Mouse (Mus musculus): Measurements from ENCODE around the gene Gm49368.
"Not testable (repeated sequence)": the region's sequence is repeated elsewhere in the genome, so short reads cannot be mapped to it uniquely, and the experiment has no call there.

The Gm49368 gene

GRCm38 (mm10) chr7:128062456-128062855 is at the start of gene Gm49368, which contains the start of gene Itgam:
TSS of gene Gm49368 (plus strand) at chr7:128062683.
TSS of gene Itgam (plus strand) at chr7:128062640.
- DNase-seq: peak in 1 of 2 experiments; percentile 17

DNA sequence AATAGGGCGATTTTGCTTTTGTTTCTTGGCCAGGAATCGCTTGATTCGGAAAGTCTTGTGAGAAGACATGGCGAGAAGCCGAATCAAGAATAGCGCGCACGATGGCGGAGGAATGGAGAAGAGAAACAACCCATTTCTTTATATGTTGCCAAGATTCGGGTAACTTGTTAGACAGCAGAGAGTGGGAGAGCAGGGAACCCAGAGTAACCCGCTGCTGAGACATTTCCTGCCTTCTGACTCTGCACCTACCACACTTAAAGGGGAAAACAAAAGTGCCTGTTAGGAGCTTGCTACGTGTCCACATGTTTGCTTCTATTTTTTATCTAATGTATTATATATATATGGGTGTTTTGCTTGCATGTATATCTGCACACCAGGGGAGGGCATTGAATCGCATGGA is 49.4 kb upstream of the Gm49368 start:
- DNase-seq: no peak

DNA sequence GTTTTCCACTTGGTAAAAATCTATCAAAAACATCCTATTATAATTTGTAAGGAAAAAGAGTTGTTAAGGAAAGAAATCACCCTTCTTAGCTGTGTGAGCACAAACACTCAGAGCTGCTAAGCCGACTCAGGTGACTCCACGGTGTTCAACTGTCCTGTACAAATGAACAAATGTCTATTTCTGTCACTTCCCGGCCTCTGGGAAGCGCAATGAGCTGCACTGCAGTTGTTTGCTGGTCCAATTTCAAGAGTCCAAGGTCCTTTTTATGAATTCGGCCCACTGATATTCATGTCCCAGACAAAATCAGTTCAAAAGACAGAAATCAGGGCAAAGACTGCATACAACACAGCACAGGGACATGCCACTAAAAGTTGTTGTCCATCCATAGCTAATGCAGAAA is 46.3 kb upstream of the Gm49368 start:
- DNase-seq: not testable (repeated sequence)

- DNase-seq: no peak
Measured at GRCm38 (mm10) chr7:128016650-128017049, 45.8 kb upstream of the Gm49368 start.

GRCm38 (mm10) chr7:128018275-128018674 is 44.2 kb upstream of the Gm49368 start:
- DNase-seq: no peak

DNA sequence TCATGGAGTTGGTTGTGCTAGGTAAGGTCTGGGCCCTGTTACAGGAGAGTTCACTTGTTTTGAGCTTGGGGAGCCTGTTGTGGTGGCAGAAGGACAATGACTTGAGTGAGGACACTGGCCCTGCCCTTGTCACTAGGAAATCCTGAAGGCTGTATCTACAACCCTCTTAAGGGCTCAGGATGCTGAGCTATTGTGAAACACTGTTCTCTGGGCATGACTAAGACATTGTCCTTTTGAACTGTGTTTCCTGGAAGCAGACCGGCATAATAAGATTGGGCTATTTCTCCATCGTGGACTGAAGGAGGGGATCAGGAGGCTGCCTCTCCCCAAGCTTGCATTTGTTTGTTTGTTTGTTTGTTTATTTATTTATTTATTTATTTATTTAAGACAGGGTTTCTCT is 43.3 kb upstream of the Gm49368 start:
- no peak for DNase-seq

DNA sequence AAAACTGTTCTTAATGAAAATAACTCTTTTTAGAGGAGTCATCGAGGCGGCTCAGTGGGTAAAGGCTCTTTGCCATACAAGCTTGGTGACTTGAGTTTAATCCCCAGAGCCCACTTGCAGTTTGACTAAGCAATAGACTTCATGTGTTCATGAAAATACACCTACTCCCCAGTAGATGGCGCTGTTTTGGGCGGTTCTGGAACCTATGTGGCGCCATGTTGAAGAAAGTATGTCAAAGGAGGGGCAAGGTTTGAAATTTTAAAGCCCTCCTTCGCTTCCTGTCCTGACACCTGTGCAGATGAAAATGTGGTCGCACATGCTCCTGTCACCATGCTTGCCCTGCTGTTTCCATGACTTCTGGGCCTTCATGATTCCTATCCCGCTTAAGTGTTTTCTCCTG is 39.5 kb upstream of the Gm49368 start:
- no peak for DNase-seq

- DNase-seq: no peak
Measured at GRCm38 (mm10) chr7:128023565-128023964, 38.9 kb upstream of the Gm49368 start.

DNA sequence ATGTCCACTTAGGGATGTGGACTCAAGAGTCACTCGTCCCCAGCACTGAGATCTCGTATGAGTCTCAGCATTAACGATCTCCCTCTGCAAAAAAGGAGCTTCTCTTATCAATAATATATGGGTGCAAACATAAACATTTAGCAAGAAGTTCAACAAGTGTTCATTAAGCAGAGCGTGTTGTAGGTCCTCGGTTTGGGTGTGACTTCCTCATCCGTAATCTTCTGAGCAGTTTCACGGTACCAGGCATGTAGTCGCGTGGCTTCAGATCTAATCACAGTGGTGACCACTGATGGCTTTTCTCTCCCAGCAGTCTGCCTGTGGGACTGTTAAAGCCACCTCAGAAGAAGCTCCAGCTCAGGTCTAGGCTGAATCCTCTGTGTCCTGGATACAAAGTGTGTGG is 38.1 kb upstream of the Gm49368 start:
- no peak for DNase-seq

DNA sequence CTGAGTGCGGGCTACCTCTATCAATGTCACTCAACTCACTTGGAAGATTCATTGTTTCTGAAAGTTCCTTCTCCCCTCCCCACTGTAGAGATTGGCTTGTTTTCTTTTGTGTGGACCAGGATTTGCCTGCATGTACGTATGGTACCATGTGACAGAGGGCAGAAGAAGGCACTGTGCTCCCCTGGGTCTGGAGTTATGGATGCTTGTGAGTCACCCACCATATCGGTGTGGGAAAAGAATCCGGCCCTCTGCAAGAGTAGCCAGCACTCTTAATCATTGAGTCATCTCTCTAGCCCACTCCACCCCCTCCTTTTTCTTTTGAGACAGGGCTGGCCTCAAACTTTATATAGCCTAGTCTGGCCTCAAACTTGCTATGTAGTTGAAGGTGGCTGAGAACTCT is 37.6 kb upstream of the Gm49368 start:
- DNase-seq: no peak

DNA sequence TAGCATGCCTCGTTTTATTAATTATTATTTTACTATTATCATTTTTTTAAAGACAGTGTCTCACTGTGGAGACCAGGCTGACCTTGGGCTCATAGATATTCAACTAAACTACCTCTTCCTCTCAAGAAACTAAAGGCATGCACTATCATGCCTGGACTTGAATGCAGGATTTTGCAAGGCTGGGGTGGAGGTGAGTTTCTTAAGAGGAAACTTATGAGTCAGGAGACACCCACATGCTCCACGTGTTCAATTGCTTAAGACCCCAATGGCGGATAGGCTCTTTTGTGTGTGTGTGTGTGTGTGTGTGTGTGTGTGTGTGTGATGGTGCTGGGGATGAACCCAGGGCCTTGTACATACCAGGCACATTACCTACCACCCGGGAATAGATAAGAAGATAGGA is 37.1 kb upstream of the Gm49368 start:
- no peak for DNase-seq

GRCm38 (mm10) chr7:128031403-128031976 is 31.0 kb upstream of the Gm49368 start:
- peak in 1 of 2 experiments; percentile 31 for DNase-seq

DNA sequence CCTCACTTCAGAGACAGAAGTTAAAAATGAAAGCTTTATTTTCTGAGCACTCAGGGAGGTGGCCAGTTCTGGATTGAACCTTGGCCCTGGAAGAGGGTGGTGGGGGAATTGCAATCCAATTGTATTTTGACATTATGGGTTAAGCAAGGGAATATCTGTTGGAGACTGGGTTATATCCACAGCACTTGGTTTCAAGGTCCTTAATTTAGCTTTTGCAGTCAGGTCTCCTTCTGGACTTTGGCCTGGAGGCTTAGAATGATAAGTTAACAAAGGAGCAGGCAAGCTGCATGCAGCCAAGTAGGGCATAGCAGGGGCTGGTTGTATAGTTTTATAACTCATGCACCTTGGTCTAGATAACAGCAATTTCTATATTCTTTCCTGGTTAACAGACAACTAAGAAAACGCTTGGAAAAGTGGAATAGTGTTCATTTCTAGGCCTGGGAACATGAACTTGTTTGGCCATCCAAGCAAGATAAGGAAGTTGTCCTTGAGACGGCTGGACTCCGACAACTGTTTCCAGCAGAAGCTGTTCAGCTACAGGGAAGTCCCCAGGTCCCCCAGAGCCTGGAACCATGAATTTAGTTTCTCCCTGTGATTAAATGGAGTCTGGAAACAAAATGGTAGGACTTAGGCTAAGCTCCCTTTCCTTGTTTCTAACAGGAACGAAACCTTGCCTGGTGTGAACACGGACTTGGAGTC is 30.0 kb upstream of the Gm49368 start:
- DNase-seq: no peak

DNA sequence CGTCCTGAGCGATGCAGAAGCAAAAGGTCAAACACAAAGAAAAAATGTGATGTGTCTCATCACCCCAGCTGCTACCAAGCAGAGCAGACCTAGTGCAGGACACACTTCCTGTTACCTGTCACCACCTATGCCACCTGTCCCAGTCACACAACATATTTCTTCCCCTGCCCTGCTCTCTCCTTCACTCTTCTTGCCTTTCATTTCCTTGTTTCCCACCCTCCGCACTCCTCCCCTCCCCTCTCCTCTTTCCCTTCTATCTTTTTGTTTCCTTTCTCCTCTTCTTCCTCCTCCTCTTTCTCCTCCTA is 29.5 kb upstream of the Gm49368 start:
- DNase-seq: no peak

DNA sequence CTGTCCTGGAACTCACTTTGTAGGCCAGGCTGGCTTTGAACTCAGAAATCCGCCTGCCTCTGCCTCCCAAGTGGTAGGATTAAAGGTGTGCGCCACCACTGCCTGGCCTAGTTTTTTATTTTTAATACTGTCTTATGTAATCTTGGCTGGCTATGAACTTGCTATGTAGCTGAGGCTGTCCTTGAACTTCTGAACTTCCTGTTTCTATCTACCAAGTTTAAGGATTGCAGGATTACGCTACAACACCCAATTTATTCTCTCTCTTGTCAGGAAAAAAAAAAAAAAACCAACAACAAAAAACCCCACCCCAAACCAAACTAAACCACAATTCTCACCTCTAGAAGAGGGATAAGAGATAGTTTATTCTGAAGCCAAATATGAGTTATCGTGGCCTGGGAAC is 28.9 kb upstream of the Gm49368 start:
- DNase-seq: no peak

- not testable (repeated sequence) for DNase-seq
Measured at GRCm38 (mm10) chr7:128042161-128042820, 20.2 kb upstream of the Gm49368 start.

DNA sequence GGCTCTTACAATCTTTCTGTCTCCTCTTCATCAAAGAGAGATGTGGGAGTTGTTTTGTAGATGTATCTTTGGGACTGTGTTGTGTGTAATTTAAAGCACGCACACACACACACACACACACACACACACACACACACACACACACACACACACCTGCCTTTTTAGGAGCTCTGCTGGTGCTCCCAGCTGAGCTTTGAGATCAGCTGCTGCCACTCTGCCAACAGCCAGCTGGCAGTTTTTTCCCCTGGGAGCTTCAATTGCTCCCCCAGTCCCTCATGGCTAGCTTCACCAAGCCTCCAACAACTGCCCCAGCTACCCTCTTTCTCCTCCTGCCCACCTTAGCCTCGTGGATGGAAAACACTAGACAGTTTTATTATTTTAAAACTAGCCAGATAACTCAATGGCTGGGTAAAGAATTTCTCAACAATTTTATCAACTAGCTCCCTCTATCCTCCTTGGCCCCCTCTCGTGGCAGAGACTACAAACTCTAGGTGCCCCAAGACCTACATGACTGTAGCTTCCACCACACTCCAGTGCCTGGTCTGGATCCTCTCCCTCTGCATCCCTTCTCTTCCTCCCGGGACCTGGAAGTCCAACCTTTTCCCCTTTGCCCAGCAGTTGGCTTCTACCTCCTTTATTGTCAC is 18.2 kb upstream of the Gm49368 start:
- DNase-seq: peak in 1 of 2 experiments; percentile 20

DNA sequence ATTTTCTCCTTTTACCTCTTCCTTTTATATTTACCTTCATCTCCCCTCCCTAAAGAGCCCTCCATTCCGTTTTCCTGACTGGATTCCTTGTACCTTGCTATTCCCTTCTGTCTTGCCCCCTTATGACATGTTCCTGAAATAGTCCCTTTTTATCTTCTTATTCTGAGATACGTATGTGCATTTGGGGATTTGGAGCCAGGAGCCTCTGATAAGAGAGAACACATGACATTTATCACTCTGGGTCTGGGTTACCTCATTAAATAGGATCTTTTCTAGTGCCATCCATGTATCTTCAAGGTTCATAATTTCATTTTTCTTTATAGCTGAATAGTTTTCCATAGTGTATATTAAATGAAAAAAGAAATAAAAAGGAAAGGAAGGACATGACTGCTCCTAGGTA is 16.8 kb upstream of the Gm49368 start:
- no peak for DNase-seq

DNA sequence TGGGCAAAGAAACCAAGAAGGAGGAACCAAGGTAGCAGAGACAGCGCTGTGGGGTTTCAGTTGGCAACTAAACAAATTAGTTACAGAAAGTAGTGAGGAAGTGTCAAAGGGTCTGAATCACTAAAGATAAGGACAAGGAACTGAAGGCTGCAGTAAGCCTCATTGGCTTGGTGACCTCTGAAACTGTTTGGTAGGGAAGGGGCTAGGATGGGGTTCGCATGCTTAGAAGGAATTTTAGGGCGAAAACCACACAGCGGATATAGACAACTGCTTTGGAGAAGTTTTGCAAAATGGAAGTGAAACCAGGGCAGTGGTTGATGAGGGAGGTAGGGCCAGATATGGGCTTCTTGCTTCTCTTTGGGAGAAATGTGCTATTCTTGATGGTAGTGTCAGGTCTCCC is 13.7 kb upstream of the Gm49368 start:
- DNase-seq: no peak

DNA sequence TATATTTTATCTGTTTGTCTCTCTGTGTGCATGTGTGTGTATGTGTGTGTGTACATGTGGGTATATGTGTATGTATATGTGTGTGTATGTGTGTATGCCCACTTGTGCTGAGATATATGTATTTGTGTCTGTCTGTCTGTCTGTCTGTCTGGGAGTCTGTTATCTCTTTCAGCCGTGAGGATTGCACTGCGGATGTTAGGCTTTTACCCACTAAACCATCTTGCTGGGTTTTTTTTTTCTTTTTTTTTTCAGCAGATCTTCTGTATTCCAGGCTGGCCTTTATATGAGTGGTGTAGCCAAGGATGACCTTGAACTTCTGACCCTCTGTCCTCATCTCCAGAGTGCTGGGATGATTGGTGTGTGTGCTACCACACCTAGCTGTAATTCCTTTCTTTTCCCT is 13.2 kb upstream of the Gm49368 start:
- no peak for DNase-seq

DNA sequence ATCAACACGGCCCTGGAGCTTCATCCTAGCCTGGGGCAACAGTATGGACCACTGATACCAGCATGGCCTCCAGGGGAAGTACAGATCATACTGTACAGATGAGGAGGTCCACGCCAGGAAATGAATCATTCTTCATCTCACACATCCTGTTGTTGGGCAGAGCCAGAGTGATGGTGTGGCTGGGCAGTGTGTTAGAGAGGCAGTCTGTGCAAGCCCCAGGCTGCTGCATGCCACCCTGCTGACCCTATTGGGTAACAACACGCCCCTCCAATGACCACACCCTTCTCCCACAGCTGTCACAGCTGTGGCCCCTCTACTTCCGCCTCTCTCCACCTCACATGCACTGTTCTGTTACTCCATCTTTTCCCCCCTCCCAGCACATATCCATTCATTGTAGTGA is 11.7 kb upstream of the Gm49368 start:
- DNase-seq: peak; percentile 48 to 52

- DNase-seq: no peak
Measured at GRCm38 (mm10) chr7:128053061-128053460, 9.4 kb upstream of the Gm49368 start.

DNA sequence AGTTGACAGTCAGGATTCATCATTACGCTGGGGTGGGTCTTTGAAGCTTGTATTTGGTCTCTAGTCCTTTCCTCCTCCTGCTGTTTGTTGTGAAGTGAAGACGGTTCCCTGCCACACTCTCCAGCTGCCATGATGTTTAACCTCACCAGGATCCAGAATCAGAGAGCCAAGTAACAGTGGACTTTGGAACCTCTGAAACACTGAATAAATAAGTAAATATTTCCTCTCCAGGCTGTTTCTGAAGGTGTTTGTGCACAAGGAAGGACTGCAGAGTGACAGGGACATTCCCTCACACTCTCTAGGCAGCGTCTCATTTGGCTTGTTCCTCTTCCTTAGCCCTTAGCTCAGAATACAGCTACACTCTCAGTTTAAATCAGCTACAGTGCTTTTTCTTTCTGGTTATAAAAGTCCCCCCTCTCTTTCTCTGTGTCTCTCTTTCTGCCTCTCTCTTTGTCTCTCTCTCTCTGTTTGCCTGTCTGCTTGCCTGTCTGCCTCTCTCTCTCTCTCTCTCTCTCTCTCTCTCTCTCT is 5.5 kb upstream of the Gm49368 start:
- DNase-seq: no peak

DNA sequence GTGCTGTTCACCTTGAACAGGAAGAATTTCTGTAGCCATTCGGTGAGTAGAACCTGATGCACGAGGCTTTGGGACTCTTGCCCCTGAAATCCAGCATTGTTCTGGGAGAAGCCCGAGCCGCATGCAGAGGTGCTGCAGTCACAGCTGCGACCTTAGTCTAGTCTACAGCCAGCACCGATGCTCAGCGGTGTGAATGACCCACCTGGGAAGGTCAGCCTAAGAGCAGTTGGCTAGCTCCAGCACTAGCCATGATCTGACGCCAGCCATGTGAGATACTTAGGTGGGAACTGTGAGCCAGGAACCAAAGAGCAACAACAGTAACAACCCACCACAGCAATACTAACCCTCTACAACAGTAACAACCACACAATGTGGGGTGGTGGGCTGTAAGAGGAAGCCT is 4.6 kb upstream of the Gm49368 start:
- DNase-seq: no peak

Measured in lung, postnatal 4 days (tissue).